Mouse (Mus musculus): ENCODE results near the gene Dab1. TPM values are rescaled to one million over a fixed set of nuclear protein-coding genes. Genes with fewer than 3 reads are reported as not detected.

The Dab1 gene
- polyA plus RNA-seq, 1 experiment from 2014 or later: 1.3 TPM

DNA sequence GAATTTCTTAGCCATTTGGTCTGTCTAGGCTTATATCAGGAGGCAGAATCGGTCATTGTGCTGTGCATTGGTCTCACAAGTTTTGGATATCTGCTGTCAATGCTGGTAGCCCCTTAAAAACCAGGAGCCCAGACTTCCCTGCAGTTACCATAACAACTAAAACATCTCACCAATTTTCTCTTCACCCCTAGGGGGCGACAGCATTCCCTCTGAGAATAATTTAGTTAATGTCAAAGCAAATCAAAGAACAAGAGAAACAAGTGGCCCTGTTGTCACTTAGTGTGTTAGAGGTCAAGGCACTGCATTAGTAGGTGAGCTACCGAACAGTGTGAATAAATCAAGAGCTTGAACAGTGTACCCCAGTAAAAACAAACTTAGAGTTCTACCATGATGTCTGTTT, 1106.5 kb downstream of the Dab1 start:
- no peaks in the 10 kb centered on the region for H3K27me3 ChIP-seq (ENCODE audit: control insufficient read depth, insufficient read depth, low read depth, low read length)
- H3K36me3 ChIP-seq (ENCODE audit: control insufficient read depth, insufficient read depth): no peaks in the 10 kb centered on the region
- H3K4me1 ChIP-seq (ENCODE audit: control insufficient read depth, low read depth, low read length): no peaks in the 10 kb centered on the region
- H3K4me2 ChIP-seq (ENCODE audit: low read depth, low read length): no peak overlapping the region
- no peak overlapping the region for H3K27ac ChIP-seq (ENCODE audit: low read length)
- H3K9ac ChIP-seq (ENCODE audit: low read depth, low read length): no peak overlapping the region
- 34% methylated on average over 3 of the region's 3 CpGs for WGBS (ENCODE audit: insufficient replicate concordance)
- no peaks in the 10 kb centered on the region for H3K9me3 ChIP-seq (replicated peaks; ENCODE audit: control insufficient read depth, low read length)
- H3K4me3 ChIP-seq (ENCODE audit: low read depth, low read length): no peak overlapping the region
- ATAC-seq (ENCODE audit: low read depth): no peak

- no peaks in the 10 kb centered on the region for H3K27me3 ChIP-seq (ENCODE audit: control insufficient read depth, insufficient read depth, low read depth, low read length)
- H3K4me3 ChIP-seq (ENCODE audit: low read depth, low read length): no peak overlapping the region
- no peaks in the 10 kb centered on the region for H3K9me3 ChIP-seq (replicated peaks; ENCODE audit: control insufficient read depth, low read length)
- no peak for ATAC-seq (ENCODE audit: low read depth)
- no peak overlapping the region for H3K9ac ChIP-seq (ENCODE audit: low read depth, low read length)
- WGBS (ENCODE audit: insufficient replicate concordance): 41% methylated on average over 8 of the region's 8 CpGs
- no peaks in the 10 kb centered on the region for H3K36me3 ChIP-seq (ENCODE audit: control insufficient read depth, insufficient read depth)
- H3K4me1 ChIP-seq (ENCODE audit: control insufficient read depth, low read depth, low read length): no peaks in the 10 kb centered on the region
- H3K27ac ChIP-seq (ENCODE audit: low read length): no peak overlapping the region
- H3K4me2 ChIP-seq (ENCODE audit: low read depth, low read length): no peak overlapping the region
Observed at GRCm38 (mm10) chr4:104729185-104729584, 1110.0 kb downstream of the Dab1 start.

- Histone ChIP-seq H3K27ac (ENCODE audit: low read length) (no peak overlapping the region), H3K9me3 (replicated peaks; ENCODE audit: control insufficient read depth, low read length) (no peaks in the 10 kb centered on the region), H3K27me3 (ENCODE audit: control insufficient read depth, insufficient read depth, low read depth, low read length) (no peaks in the 10 kb centered on the region), H3K4me2 (ENCODE audit: low read depth, low read length) (no peak overlapping the region), H3K36me3 (ENCODE audit: control insufficient read depth, insufficient read depth) (no peaks in the 10 kb centered on the region), H3K4me1 (ENCODE audit: control insufficient read depth, low read depth, low read length) (no peaks in the 10 kb centered on the region), H3K9ac (ENCODE audit: low read depth, low read length) (no peak overlapping the region), H3K4me3 (ENCODE audit: low read depth, low read length) (no peak overlapping the region)
- WGBS (ENCODE audit: insufficient replicate concordance): 52% methylated on average over 6 of the region's 6 CpGs
- ATAC-seq (ENCODE audit: low read depth): no peak
Observed at GRCm38 (mm10) chr4:104746500-104746899, 1127.3 kb downstream of the Dab1 start.

DNA sequence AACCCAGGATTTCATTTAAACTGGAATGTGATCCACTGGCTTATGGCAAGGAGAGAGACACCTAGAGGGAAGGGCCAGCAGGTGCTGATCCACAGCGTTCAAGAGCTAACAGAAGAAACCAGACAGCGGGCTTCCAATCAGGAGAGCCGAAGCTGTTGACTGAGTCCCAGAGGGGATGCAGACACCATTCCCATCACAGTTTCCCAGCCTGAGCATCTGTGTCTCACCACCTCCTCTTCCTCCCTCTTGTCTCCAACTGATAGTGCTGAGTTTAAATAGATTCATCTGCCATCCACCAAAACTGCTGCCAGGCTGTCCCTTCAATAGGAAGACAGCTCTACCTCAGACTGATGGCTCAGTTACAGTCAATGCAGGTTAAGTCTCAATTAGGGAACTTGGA, 1134.9 kb downstream of the Dab1 start:
- no peaks in the 10 kb centered on the region for H3K27me3 ChIP-seq (ENCODE audit: control insufficient read depth, insufficient read depth, low read depth, low read length)
- WGBS (ENCODE audit: insufficient replicate concordance): 68% methylated on average over 3 of the region's 3 CpGs
- H3K4me1 ChIP-seq (ENCODE audit: control insufficient read depth, low read depth, low read length): no peaks in the 10 kb centered on the region
- H3K36me3 ChIP-seq (ENCODE audit: control insufficient read depth, insufficient read depth): no peaks in the 10 kb centered on the region
- ATAC-seq (ENCODE audit: low read depth): no peak
- no peak overlapping the region for H3K27ac ChIP-seq (ENCODE audit: low read length)
- no peak overlapping the region for H3K4me2 ChIP-seq (ENCODE audit: low read depth, low read length)
- no peak overlapping the region for H3K9ac ChIP-seq (ENCODE audit: low read depth, low read length)
- no peak overlapping the region for H3K4me3 ChIP-seq (ENCODE audit: low read depth, low read length)
- no peaks in the 10 kb centered on the region for H3K9me3 ChIP-seq (replicated peaks; ENCODE audit: control insufficient read depth, low read length)

GRCm38 (mm10) chr4:104760878-104761624, 1141.9 kb downstream of the Dab1 start:
- ATAC-seq (ENCODE audit: low read depth): no peak
- no peaks in the 10 kb centered on the region for H3K4me1 ChIP-seq (ENCODE audit: control insufficient read depth, low read depth, low read length)
- H3K9ac ChIP-seq (ENCODE audit: low read depth, low read length): no peak overlapping the region
- no peaks in the 10 kb centered on the region for H3K27me3 ChIP-seq (ENCODE audit: control insufficient read depth, insufficient read depth, low read depth, low read length)
- H3K4me2 ChIP-seq (ENCODE audit: low read depth, low read length): no peak overlapping the region
- H3K4me3 ChIP-seq (ENCODE audit: low read depth, low read length): no peak overlapping the region
- no peaks in the 10 kb centered on the region for H3K9me3 ChIP-seq (replicated peaks; ENCODE audit: control insufficient read depth, low read length)
- 66% methylated on average over 13 of the region's 13 CpGs for WGBS (ENCODE audit: insufficient replicate concordance)
- no peaks in the 10 kb centered on the region for H3K36me3 ChIP-seq (ENCODE audit: control insufficient read depth, insufficient read depth)
- H3K27ac ChIP-seq (ENCODE audit: low read length): no peak overlapping the region

- H3K27me3 ChIP-seq (ENCODE audit: control insufficient read depth, insufficient read depth, low read depth, low read length): no peaks in the 10 kb centered on the region
- no peak within 1 kb of the TSS for H3K9ac ChIP-seq (ENCODE audit: low read depth, low read length)
- H3K4me2 ChIP-seq (ENCODE audit: low read depth, low read length): peak within 1 kb of the TSS; percentile 35; the same call in 1 of the 2 replicates
- H3K4me3 ChIP-seq (ENCODE audit: low read depth, low read length): peak within 1 kb of the TSS; percentile 40
- no peaks in the 10 kb centered on the region for H3K36me3 ChIP-seq (ENCODE audit: control insufficient read depth, insufficient read depth)
- no peaks in the 10 kb centered on the region for H3K9me3 ChIP-seq (replicated peaks; ENCODE audit: control insufficient read depth, low read length)
- no peaks in the 10 kb centered on the region for H3K4me1 ChIP-seq (ENCODE audit: control insufficient read depth, low read depth, low read length)
- peak; percentile 86 for ATAC-seq (ENCODE audit: low read depth)
- 66% methylated on average over 8 of the region's 8 CpGs for WGBS (ENCODE audit: insufficient replicate concordance)
- H3K27ac ChIP-seq (ENCODE audit: low read length): peak within 1 kb of the TSS; percentile 74
Observed at GRCm38 (mm10) chr4:104766065-104766464, 1146.9 kb downstream of the Dab1 start, which contains the start of gene C8b. Gene C8b, plus strand, starts transcription at chr4:104766317.

DNA sequence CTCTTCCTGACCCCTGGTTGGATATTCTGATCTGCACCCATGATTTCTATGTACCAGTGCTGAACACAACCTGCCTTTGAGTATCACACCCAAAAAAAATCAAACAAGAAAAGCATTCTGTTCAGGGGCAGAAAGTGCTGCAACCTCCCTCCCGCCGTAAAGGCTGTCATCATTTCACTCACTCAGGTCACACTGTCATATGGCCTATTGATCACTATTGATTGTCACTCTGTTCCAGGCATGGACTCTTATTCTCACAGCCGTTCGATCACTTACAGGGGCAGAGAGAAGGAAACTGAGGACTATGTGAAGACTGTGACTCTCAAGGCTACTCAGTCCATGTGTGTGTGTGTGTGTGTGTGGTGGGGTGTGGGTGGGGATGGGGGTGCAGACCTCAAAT, 1149.0 kb downstream of the Dab1 start:
- Histone ChIP-seq H3K4me2 (ENCODE audit: low read depth, low read length) (peak overlapping the region; percentile 38), H3K27ac (ENCODE audit: low read length) (no peak overlapping the region), H3K4me3 (ENCODE audit: low read depth, low read length) (no peak overlapping the region), H3K36me3 (ENCODE audit: control insufficient read depth, insufficient read depth) (no peaks in the 10 kb centered on the region), H3K4me1 (ENCODE audit: control insufficient read depth, low read depth, low read length) (no peaks in the 10 kb centered on the region), H3K9ac (ENCODE audit: low read depth, low read length) (no peak overlapping the region), H3K9me3 (replicated peaks; ENCODE audit: control insufficient read depth, low read length) (no peaks in the 10 kb centered on the region), H3K27me3 (ENCODE audit: control insufficient read depth, insufficient read depth, low read depth, low read length) (no peaks in the 10 kb centered on the region)
- 50% methylated on average over 4 of the region's 4 CpGs for WGBS (ENCODE audit: insufficient replicate concordance)
- ATAC-seq (ENCODE audit: low read depth): peak; percentile 55

GRCm38 (mm10) chr4:104769602-104770001, 1150.4 kb downstream of the Dab1 start:
- 64% methylated on average over 8 of the region's 8 CpGs for WGBS (ENCODE audit: insufficient replicate concordance)
- H3K27ac ChIP-seq (ENCODE audit: low read length): no peak overlapping the region
- H3K4me2 ChIP-seq (ENCODE audit: low read depth, low read length): no peak overlapping the region
- no peak overlapping the region for H3K4me3 ChIP-seq (ENCODE audit: low read depth, low read length)
- no peaks in the 10 kb centered on the region for H3K9me3 ChIP-seq (replicated peaks; ENCODE audit: control insufficient read depth, low read length)
- no peak for ATAC-seq (ENCODE audit: low read depth)
- H3K4me1 ChIP-seq (ENCODE audit: control insufficient read depth, low read depth, low read length): no peaks in the 10 kb centered on the region
- H3K36me3 ChIP-seq (ENCODE audit: control insufficient read depth, insufficient read depth): no peaks in the 10 kb centered on the region
- no peak overlapping the region for H3K9ac ChIP-seq (ENCODE audit: low read depth, low read length)
- H3K27me3 ChIP-seq (ENCODE audit: control insufficient read depth, insufficient read depth, low read depth, low read length): no peaks in the 10 kb centered on the region

DNA sequence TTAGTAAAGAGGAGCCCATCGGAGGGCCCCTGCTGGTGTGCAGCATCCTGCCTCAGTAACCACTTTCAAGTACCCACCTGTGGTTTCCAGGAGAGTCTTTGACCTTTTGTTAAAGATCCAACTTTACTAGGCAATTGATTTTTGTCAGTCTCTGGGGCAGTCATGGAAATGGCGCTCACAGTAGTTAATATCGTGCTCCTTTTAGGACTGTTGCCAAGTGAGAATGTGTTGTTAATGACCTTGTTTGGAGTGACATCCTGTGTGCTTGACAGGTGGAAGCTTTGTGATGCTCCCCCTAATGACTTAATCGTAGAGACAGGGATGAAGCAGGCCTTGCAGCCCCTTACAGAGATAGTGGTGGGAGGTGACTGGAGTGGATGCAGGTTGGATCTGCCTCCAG, 1151.2 kb downstream of the Dab1 start:
- Histone ChIP-seq H3K27me3 (ENCODE audit: control insufficient read depth, insufficient read depth, low read depth, low read length) (no peaks in the 10 kb centered on the region), H3K4me3 (ENCODE audit: low read depth, low read length) (no peak overlapping the region), H3K9me3 (replicated peaks; ENCODE audit: control insufficient read depth, low read length) (no peaks in the 10 kb centered on the region), H3K9ac (ENCODE audit: low read depth, low read length) (no peak overlapping the region), H3K27ac (ENCODE audit: low read length) (no peak overlapping the region), H3K36me3 (ENCODE audit: control insufficient read depth, insufficient read depth) (no peaks in the 10 kb centered on the region), H3K4me2 (ENCODE audit: low read depth, low read length) (no peak overlapping the region), H3K4me1 (ENCODE audit: control insufficient read depth, low read depth, low read length) (no peaks in the 10 kb centered on the region)
- no peak for ATAC-seq (ENCODE audit: low read depth)
- 50% methylated on average over 4 of the region's 4 CpGs for WGBS (ENCODE audit: insufficient replicate concordance)

Data from liver, embryonic 16.5 days (tissue).